Mouse (Mus musculus) hindbrain, embryonic 14.5 days (tissue): Measurements from ENCODE around the gene Tlx1. TPM values are rescaled to one million over a fixed set of nuclear protein-coding genes. Genes with fewer than 3 reads are reported as not detected.

ENCODE experiments used
- ATAC-seq: fragments of 200-750 bp; cut with Nextera tagmentation; 2 replicates; pipeline ENCODE4 v1.8.0; 2017; ENCODE audit warnings: moderate number of reproducible peaks, mild to moderate bottlenecking, moderate TSS enrichment, moderate library complexity; ENCODE audit not compliant: low FRiP score
- DNase-seq: peaks from one replicate; pipeline ENCODE4 v3.0.0-alpha.2; 2015; ENCODE audit warnings: low spot score
- H3K27ac ChIP-seq: fragments of 300-500 bp; sonication (generic); 2 replicates; pipeline ENCODE4 v1.5.1; 2014; ENCODE audit warnings: mild to moderate bottlenecking, moderate library complexity
- H3K27me3 ChIP-seq: fragments of 300-500 bp; sonication (generic); 2 replicates; pipeline ENCODE4 v1.6.1; 2014; ENCODE audit warnings: mild to moderate bottlenecking, low read length, mixed read lengths; ENCODE audit not compliant: control insufficient read depth, insufficient read depth
- H3K36me3 ChIP-seq: fragments of 300-500 bp; sonication (generic); replicated peaks from 2 replicates; pipeline ENCODE4 v1.6.1; 2014; ENCODE audit not compliant: control insufficient read depth, insufficient read depth
- H3K4me1 ChIP-seq: fragments of 300-500 bp; sonication (generic); replicated peaks from 2 replicates; pipeline ENCODE4 v1.6.1; 2014; ENCODE audit warnings: antibody characterized with exemption, low read length, mixed read lengths; ENCODE audit not compliant: control insufficient read depth, insufficient read depth
- H3K4me2 ChIP-seq: fragments of 300-500 bp; sonication (generic); replicated peaks from 2 replicates; pipeline ENCODE4 v1.6.1; 2014; ENCODE audit warnings: mild to moderate bottlenecking, moderate library complexity
- H3K4me3 ChIP-seq: fragments of 300-500 bp; sonication (generic); replicated peaks from 2 replicates; pipeline ENCODE4 v1.5.1; 2014; ENCODE audit warnings: mild to moderate bottlenecking, low read length
- H3K9ac ChIP-seq: fragments of 300-500 bp; sonication (generic); 2 replicates; pipeline ENCODE4 v1.6.1; 2014
- H3K9me3 ChIP-seq: fragments of 300-500 bp; sonication (generic); 2 replicates; pipeline ENCODE4 v1.6.1; 2016; ENCODE audit warnings: low read length; ENCODE audit not compliant: control insufficient read depth
- WGBS: fragments of 180-500 bp; shearing (Covaris S2); extraction: QIAGEN DNeasy Blood & Tissue Kit; methylation state at CpG from one replicate; pipeline ENCODE4 v1.1.7; 2014; 5-methylcytosine and 5-hydroxymethylcytosine counted together
- polyA plus RNA-seq: library from polyadenylated mRNA; unstranded; fragments of >200 nt; fragmentation: Nextera tagmentation; extraction: Ambion mirVana; gene quantifications from 2 replicates; pipeline ENCODE4 v1.2.1, GENCODE M21; 2014

Tlx1 gene
- polyA plus RNA-seq, 1 experiment from 2014 or later, result 3.4 TPM

GRCm38 (mm10) chr19:45205311-45206105 is 55.0 kb downstream of the Tlx1 start:
- 81% methylated on average over 3 of the region's 3 CpGs for WGBS
- no peak overlapping the region for H3K9ac ChIP-seq
- no peak for ATAC-seq
- H3K4me2 ChIP-seq, result no peak overlapping the region
- no peaks in the 10 kb centered on the region for H3K4me1 ChIP-seq
- no peaks in the 10 kb centered on the region for H3K36me3 ChIP-seq
- no peak overlapping the region for H3K27ac ChIP-seq
- H3K4me3 ChIP-seq, result no peak overlapping the region
- H3K9me3 ChIP-seq, result no peaks in the 10 kb centered on the region
- DNase-seq, result no peak
- H3K27me3 ChIP-seq, result peaks cover 27% of the 10 kb centered on the region

Other genes starting within 250 kb of the Tlx1 start
- gene Slf2, start 219.5 kb upstream of the Tlx1 start, polyA plus RNA-seq, result 33.1 and 34.8 TPM in 2 replicates
- gene Sema4g, start 161.6 kb upstream of the Tlx1 start, polyA plus RNA-seq, result 19.4 and 19.5 TPM in 2 replicates
- gene Twnk, start 145.0 kb upstream of the Tlx1 start, polyA plus RNA-seq, result 7.1 and 9.4 TPM in 2 replicates
- gene Mrpl43, start 144.2 kb upstream of the Tlx1 start, polyA plus RNA-seq, result 75.8 and 85.4 TPM in 2 replicates
- 18.8 and 20.1 TPM in 2 replicates for gene Lzts2, start 136.3 kb upstream of the Tlx1 start, polyA plus RNA-seq
- gene Pdzd7, start 105.0 kb upstream of the Tlx1 start, polyA plus RNA-seq, result 2.5 and 2.9 TPM in 2 replicates
- gene Sfxn3, start 103.2 kb upstream of the Tlx1 start, polyA plus RNA-seq, result 67.8 and 77.0 TPM in 2 replicates
- 2.5 and 4.9 TPM in 2 replicates for gene Kazald1, start 75.4 kb upstream of the Tlx1 start, polyA plus RNA-seq
- gene Lbx1, start 85.1 kb downstream of the Tlx1 start, polyA plus RNA-seq, result 18.5 and 20.4 TPM in 2 replicates
- gene Btrc, start 213.1 kb downstream of the Tlx1 start, polyA plus RNA-seq, result 74.3 TPM in 2 replicates